ENCODE assay signal across 10 mouse cellular contexts in the genomic region with DNA sequence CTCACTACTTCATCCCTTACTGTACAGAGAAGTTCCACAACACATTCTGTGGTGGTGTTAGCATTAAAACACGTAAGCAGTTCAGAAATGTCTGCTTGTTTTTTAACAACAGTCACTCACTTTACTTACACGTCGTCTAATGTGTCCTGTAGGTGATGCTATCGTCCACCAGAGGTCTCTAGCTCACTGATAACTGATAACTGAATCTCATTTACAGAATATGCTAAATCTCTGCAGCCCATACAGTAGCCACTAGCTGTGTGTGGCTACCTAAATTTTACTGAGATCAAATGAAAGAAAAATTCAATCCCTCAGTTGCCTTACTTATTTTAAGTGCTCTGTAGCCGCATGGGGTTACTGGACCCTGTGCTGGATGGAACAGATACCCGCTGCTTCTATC. TPM values are rescaled to one million over a fixed set of nuclear protein-coding genes. Genes with fewer than 3 reads are reported as not detected.
DNase-seq lines count a peak whose midpoint lies in the region; ATAC-seq and TF ChIP-seq lines count a peak whose summit lies in the region.
"Had no signal": no experiment of that assay in that cellular context is flagged by ENCODE, and none has a peak within 500 bp of the region (broad histone marks: within the 10 kb centered on the region; RNA-seq: fewer than 3 reads in every experiment).

No protein-coding gene starts in this region.

- H3K4me1 ChIP-seq in hindbrain, embryonic 13.5 days (replicated peaks), result no peaks in the 10 kb centered on the region
- no peaks in the 10 kb centered on the region for H3K4me1 ChIP-seq in hindbrain, embryonic 10.5 days (replicated peaks)
- no peaks in the 10 kb centered on the region for H3K4me1 ChIP-seq in forebrain, postnatal 0 days (ENCODE audit: insufficient read depth)
- H3K4me1 ChIP-seq in thymus, adult 2 months (replicated peaks; ENCODE audit: control insufficient read depth, insufficient read depth, low read length), result no peaks in the 10 kb centered on the region

- no peak for TF ChIP-seq POLR2A in thymus, adult 2 months (IDR thresholded peaks at IDR 0.05; ENCODE audit: control insufficient read depth, extremely low read depth, insufficient read depth, low read length, poor library complexity)

- H3K9ac ChIP-seq in hindbrain, embryonic 13.5 days, result no peak overlapping the region
- no peak overlapping the region for H3K9ac ChIP-seq in forebrain, postnatal 0 days

- peak; percentile 80; the same call in 1 of the 2 replicates for ATAC-seq in hindbrain, embryonic 13.5 days (ENCODE audit: low FRiP score)
- peak; percentile 79 for ATAC-seq in forebrain, postnatal 0 days

- no peak overlapping the region for H3K4me2 ChIP-seq in hindbrain, embryonic 13.5 days
- H3K4me2 ChIP-seq in forebrain, postnatal 0 days (ENCODE audit: low read depth), result no peak overlapping the region

- peaks cover 38% of the 10 kb centered on the region for H3K27me3 ChIP-seq in hindbrain, embryonic 13.5 days
- peaks cover 27% of the 10 kb centered on the region for H3K27me3 ChIP-seq in hindbrain, embryonic 10.5 days (ENCODE audit: insufficient read depth, poor library complexity, severe bottlenecking)
- no peaks in the 10 kb centered on the region for H3K27me3 ChIP-seq in forebrain, postnatal 0 days (ENCODE audit: insufficient read depth, low read length)
- H3K27me3 ChIP-seq in thymus, adult 2 months (ENCODE audit: control insufficient read depth, insufficient read depth, low read length), result no peaks in the 10 kb centered on the region

- H3K9me3 ChIP-seq in hindbrain, embryonic 13.5 days, result no peaks in the 10 kb centered on the region
- H3K9me3 ChIP-seq in hindbrain, embryonic 10.5 days, result no peaks in the 10 kb centered on the region
- no peaks in the 10 kb centered on the region for H3K9me3 ChIP-seq in forebrain, postnatal 0 days (ENCODE audit: low read length)

- H3K27ac ChIP-seq in hindbrain, embryonic 13.5 days, result no peak overlapping the region
- H3K27ac ChIP-seq in hindbrain, embryonic 10.5 days, result no peak overlapping the region
- no peak overlapping the region for H3K27ac ChIP-seq in forebrain, postnatal 0 days (ENCODE audit: low read depth, low read length)
- H3K27ac ChIP-seq in thymus, adult 2 months (ENCODE audit: control insufficient read depth, insufficient read depth, low read length), result no peak overlapping the region

- no peaks in the 10 kb centered on the region for H3K36me3 ChIP-seq in hindbrain, embryonic 13.5 days
- H3K36me3 ChIP-seq in hindbrain, embryonic 10.5 days, result no peaks in the 10 kb centered on the region
- no peaks in the 10 kb centered on the region for H3K36me3 ChIP-seq in forebrain, postnatal 0 days (ENCODE audit: insufficient read depth)
- no peaks in the 10 kb centered on the region for H3K36me3 ChIP-seq in thymus, adult 2 months (ENCODE audit: control insufficient read depth, insufficient read depth, low read length)

- no peak for DNase-seq in hindbrain, embryonic 10.5 days (ENCODE audit: low spot score)
- peak; percentile 13 for DNase-seq in right cerebral cortex, adult 18-20 months
- no peak for DNase-seq in right cerebral cortex, postnatal 36 days (ENCODE audit: low spot score in 2 of 2)
- peak; percentile 62 for DNase-seq in forebrain, postnatal 0 days
- peak; percentile 28 for DNase-seq in retina, postnatal 7 days (ENCODE audit: low read depth, low spot score)
- DNase-seq in thymus, adult 2 months, result no peak
- no peak for DNase-seq in lung, postnatal 4 days

- H3K4me3 ChIP-seq in hindbrain, embryonic 13.5 days, result no peak overlapping the region
- H3K4me3 ChIP-seq in hindbrain, embryonic 10.5 days, result no peak overlapping the region
- no peak overlapping the region for H3K4me3 ChIP-seq in forebrain, postnatal 0 days (ENCODE audit: low read depth, low read length)
- no peak overlapping the region for H3K4me3 ChIP-seq in thymus, adult 2 months (ENCODE audit: control insufficient read depth, insufficient read depth, low read length)
- H3K4me3 ChIP-seq: erythroblast, embryonic 14.5 days had no signal

- TF ChIP-seq CTCF in forebrain, postnatal 0 days (IDR thresholded peaks at IDR 0.05; ENCODE audit: low read depth), result peak; percentile 84
- TF ChIP-seq CTCF in thymus, adult 2 months (IDR thresholded peaks at IDR 0.05; ENCODE audit: borderline replicate concordance, control insufficient read depth, extremely low read depth, insufficient read depth, low read length, poor library complexity), result no peak

- WGBS in hindbrain, embryonic 13.5 days, result 31% methylated on average over 6 of the region's 6 CpGs
- 33% methylated on average over 6 of the region's 6 CpGs for WGBS in hindbrain, embryonic 10.5 days
- WGBS in forebrain, postnatal 0 days, result 34% methylated on average over 6 of the region's 6 CpGs
- WGBS in thymus, adult 2 months, result 33% methylated on average over 6 of the region's 6 CpGs

RNA-seq across cellular contexts. Expression of a gene that starts 25.3 kb away (rescaled TPM):
- polyA plus RNA-seq in hindbrain, embryonic 13.5 days (2015; fragmentation: Nextera tagmentation; extraction: Ambion mirVana), result 0.31 TPM in 1 of 2 replicates, not detected in the other
- polyA plus RNA-seq in hindbrain, embryonic 10.5 days (2016; fragmentation: Nextera tagmentation; extraction: Ambion mirVana), result 1.8 and 7.1 TPM in 2 replicates
- total RNA-seq in forebrain, postnatal 0 days (2014; rRNA removed), result not detected in 2 replicates
- polyA plus RNA-seq in forebrain, postnatal 0 days (2015; fragmentation: Nextera tagmentation; extraction: Ambion mirVana), result not detected in 2 replicates
- polyA plus RNA-seq in thymus, adult 2 months (2012; rRNA removed), result 0.15 TPM in 1 of 2 replicates, not detected in the other
- polyA plus RNA-seq: erythroblast, embryonic 14.5 days; stomach, embryonic 16.5 days had no signal

RNA-seq across cellular contexts. Expression of a gene that starts 51.1 kb away (rescaled TPM):
- polyA plus RNA-seq in hindbrain, embryonic 13.5 days (2015; fragmentation: Nextera tagmentation; extraction: Ambion mirVana), result 0.31 TPM in 1 of 2 replicates, not detected in the other
- 3.2 and 3.6 TPM in 2 replicates for polyA plus RNA-seq in hindbrain, embryonic 10.5 days (2016; fragmentation: Nextera tagmentation; extraction: Ambion mirVana)
- 2.9 and 10.3 TPM in 2 replicates for total RNA-seq in forebrain, postnatal 0 days (2014; rRNA removed)
- polyA plus RNA-seq in forebrain, postnatal 0 days (2015; fragmentation: Nextera tagmentation; extraction: Ambion mirVana), result 3.8 and 7.2 TPM in 2 replicates
- 0.22 and 0.23 TPM in 2 replicates for polyA plus RNA-seq in thymus, adult 2 months (2012; rRNA removed)
- polyA plus RNA-seq: erythroblast, embryonic 14.5 days; stomach, embryonic 16.5 days had no signal

Comparison
In these comparisons a context has a peak if more than half of its experiments do, and no peak if none do; other contexts are left out.
1. DNase-seq: peak in right cerebral cortex, adult 18-20 months (single experiment), forebrain, postnatal 0 days (single experiment) and retina, postnatal 7 days (single experiment); none in hindbrain, embryonic 10.5 days (single experiment), right cerebral cortex, postnatal 36 days (0 of 2), thymus, adult 2 months (single experiment) and lung, postnatal 4 days (0 of 2).